Mouse (Mus musculus) thymus, postnatal 4 days (tissue): Measurements from ENCODE around the gene Scfd2.

Experiments used
- DNase-seq: peaks from one replicate; pipeline ENCODE4 v3.0.0; 2021

Gene Scfd2

GRCm38 (mm10) chr5:74164547-74164946 is 367.0 kb downstream of the Scfd2 start:
- DNase-seq, result no peak

GRCm38 (mm10) chr5:74163141-74163540 is 368.4 kb downstream of the Scfd2 start:
- no peak for DNase-seq

GRCm38 (mm10) chr5:74162013-74162412 is 369.5 kb downstream of the Scfd2 start:
- DNase-seq, result no peak

DNA sequence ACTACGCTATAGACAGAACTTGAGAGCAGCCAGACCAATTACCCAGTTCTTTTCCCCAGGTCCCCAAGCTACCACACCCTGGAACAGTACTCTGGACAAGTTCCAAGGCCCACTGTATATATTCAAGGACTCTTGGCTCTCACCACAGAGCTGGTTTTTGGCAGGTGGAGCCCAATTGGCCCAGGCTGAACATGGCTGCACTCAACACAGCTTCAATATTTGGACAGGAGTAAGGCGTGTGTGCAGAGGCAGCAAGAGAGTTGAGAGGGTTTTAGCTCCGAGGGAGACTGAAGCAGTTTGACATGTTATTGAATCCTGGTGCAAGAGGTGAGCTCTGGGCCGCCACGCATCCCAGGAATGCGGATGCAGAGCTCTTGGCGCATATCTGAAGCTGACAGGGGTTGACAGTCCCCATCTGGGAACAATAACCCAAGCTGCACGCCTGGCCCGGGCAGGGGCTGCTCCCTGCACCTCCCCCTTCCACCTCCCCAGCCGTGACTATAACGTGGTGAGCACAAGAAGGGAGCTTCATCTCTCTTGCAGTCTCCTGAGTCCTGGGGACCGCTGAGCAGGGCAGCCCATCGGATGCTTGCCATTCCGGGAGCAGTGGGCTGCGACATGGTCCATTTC is 370.1 kb downstream of the Scfd2 start:
- DNase-seq, result no peak

GRCm38 (mm10) chr5:74160349-74160748 is 371.2 kb downstream of the Scfd2 start:
- DNase-seq, result no peak

- no peak for DNase-seq
Observed at GRCm38 (mm10) chr5:74159906-74160305, 371.7 kb downstream of the Scfd2 start.

DNA sequence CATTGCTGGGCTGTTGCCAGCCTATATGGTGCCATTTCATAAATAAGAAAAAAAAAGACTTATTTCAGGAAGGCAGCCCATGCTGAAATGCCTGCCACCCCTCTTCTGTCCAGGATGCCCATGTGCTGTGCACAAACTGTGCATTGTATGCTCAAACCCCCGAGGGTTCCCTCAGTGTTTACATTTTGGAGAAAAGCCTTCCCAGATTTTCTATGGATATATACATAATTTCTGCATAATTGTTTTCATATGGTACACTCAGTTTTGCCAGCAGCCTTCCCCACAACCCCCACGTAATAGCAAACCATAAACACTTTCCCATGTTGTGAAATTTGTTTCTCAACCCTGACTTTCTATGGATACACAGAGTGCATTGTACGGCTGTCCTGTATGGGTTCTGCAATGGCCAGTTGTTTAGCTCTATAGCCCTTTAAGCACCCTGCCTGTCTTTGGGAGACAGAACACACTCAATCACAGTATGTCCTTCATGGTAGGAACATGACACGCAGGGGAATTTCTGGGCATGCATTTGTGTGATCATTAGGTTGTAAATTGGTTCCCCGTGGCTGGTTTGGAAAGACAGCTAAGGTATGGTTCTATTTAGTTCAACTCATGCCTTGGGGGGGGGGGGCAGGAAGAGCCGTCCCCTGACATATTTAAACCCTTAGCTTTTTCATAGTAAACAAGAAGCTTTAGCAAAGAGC is 372.5 kb downstream of the Scfd2 start:
- no peak for DNase-seq

- DNase-seq, result no peak
Observed at GRCm38 (mm10) chr5:74155860-74156351, 375.7 kb downstream of the Scfd2 start.
